Mouse (Mus musculus): ENCODE results near the gene Vmn1r225. TPM values are rescaled to one million over a fixed set of nuclear protein-coding genes. Genes with fewer than 3 reads are reported as not detected.

Vmn1r225 gene
- polyA plus RNA-seq (2017; shearing (Covaris generic)): not detected

DNA sequence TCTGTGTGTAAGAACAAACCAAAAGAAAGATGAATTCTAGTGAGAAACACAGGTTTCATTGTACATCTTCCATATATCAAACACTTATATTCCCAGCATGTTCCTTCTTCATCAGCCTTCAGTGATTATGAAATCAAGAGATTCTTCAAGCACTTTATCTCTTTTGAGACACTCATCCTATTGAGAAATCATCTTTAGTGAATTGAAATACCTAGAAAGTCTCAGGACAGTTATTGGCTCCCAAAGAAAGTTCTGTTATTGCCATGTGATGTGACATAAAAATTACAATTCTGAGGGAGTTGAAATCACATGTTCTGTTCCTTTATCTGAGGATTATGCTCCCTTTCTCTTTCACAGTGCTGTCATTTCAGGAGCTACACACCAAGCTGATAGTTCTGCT lies at the start of gene Vmn1r225:
Gene Vmn1r225 (plus strand): TSS at position 301 of the 400 bp plus-strand sequence.

GRCm38 (mm10) chr17:20481231-20481630 lies 16.7 kb upstream of the Vmn1r225 start, which contains the start of gene Vmn2r108:
Vmn2r108 (minus strand) TSS chr17:20481331.

Other genes starting within 250 kb of the Vmn1r225 start
- not detected for gene Vmn2r106, start 212.6 kb upstream of the Vmn1r225 start, polyA plus RNA-seq (2017; shearing (Covaris generic))
- not detected for gene Vmn2r107, start 152.9 kb upstream of the Vmn1r225 start, polyA plus RNA-seq (2017; shearing (Covaris generic))
- gene Vmn1r224, start 84.0 kb upstream of the Vmn1r225 start, polyA plus RNA-seq (2017; shearing (Covaris generic)): not detected
- not detected for gene Vmn2r108, start 16.8 kb upstream of the Vmn1r225 start, polyA plus RNA-seq (2017; shearing (Covaris generic))
- gene Vmn2r109, start 66.6 kb downstream of the Vmn1r225 start, polyA plus RNA-seq (2017; shearing (Covaris generic)): not detected
- gene Vmn2r110, start 98.3 kb downstream of the Vmn1r225 start, polyA plus RNA-seq (2017; shearing (Covaris generic)): 0.06 TPM
- not detected for gene Fpr-rs3, start 126.7 kb downstream of the Vmn1r225 start, polyA plus RNA-seq (2017; shearing (Covaris generic))
- gene Vmn1r226, start 184.7 kb downstream of the Vmn1r225 start, polyA plus RNA-seq (2017; shearing (Covaris generic)): not detected
- not detected for gene Vmn1r227, start 231.7 kb downstream of the Vmn1r225 start, polyA plus RNA-seq (2017; shearing (Covaris generic))

Measured in activated CD4-positive, CD25-positive, alpha-beta regulatory T cell, adult 9 weeks (primary cell).